Mouse (Mus musculus) heart, postnatal 0 days (tissue): ENCODE measurements around the gene Itpr1. TPM values are rescaled to one million over a fixed set of nuclear protein-coding genes. Genes with fewer than 3 reads are reported as not detected.

Source experiments
- ATAC-seq: fragments of 200-750 bp; cut with Nextera tagmentation; 2 replicates; pipeline ENCODE4 v1.8.0; 2017; ENCODE audit warnings: low read depth, moderate number of reproducible peaks, moderate library complexity; ENCODE audit not compliant: insufficient read depth
- DNase-seq: peaks from one replicate; pipeline ENCODE4 v3.0.0-alpha.2; 2016; ENCODE audit warnings: low spot score
- H3K27ac ChIP-seq: fragments of 300-500 bp; sonication (generic); 2 replicates; pipeline ENCODE4 v1.5.1; 2014; ENCODE audit warnings: low read depth, mild to moderate bottlenecking
- H3K27me3 ChIP-seq: fragments of 300-500 bp; sonication (generic); 2 replicates; pipeline ENCODE4 v1.6.1; 2014; ENCODE audit warnings: low read length, mixed read lengths; ENCODE audit not compliant: control insufficient read depth, insufficient read depth
- H3K36me3 ChIP-seq: fragments of 300-500 bp; sonication (generic); replicated peaks from 2 replicates; pipeline ENCODE4 v1.6.1; 2014; ENCODE audit warnings: low read length, mixed read lengths; ENCODE audit not compliant: control insufficient read depth, insufficient read depth
- H3K4me1 ChIP-seq: fragments of 300-500 bp; sonication (generic); 2 replicates; pipeline ENCODE4 v1.6.1; 2014; ENCODE audit warnings: antibody characterized with exemption; ENCODE audit not compliant: control insufficient read depth, insufficient read depth
- H3K4me2 ChIP-seq: fragments of 300-500 bp; sonication (generic); 2 replicates; pipeline ENCODE4 v1.6.1; 2014; ENCODE audit warnings: low read depth, mild to moderate bottlenecking, low read length, moderate library complexity
- H3K4me3 ChIP-seq: fragments of 300-500 bp; sonication (generic); 2 replicates; pipeline ENCODE4 v1.5.1; 2014; ENCODE audit warnings: low read depth, low read length
- H3K9ac ChIP-seq: fragments of 300-500 bp; sonication (generic); replicated peaks from 2 replicates; pipeline ENCODE4 v1.6.1; 2014; ENCODE audit warnings: low read depth, low read length, mixed read lengths
- H3K9me3 ChIP-seq: fragments of 300-500 bp; sonication (generic); replicated peaks from 2 replicates; pipeline ENCODE4 v1.6.1; 2016; ENCODE audit warnings: low read length; ENCODE audit not compliant: control insufficient read depth
- CTCF ChIP-seq: IDR thresholded peaks from 2 replicates; pipeline ENCODE4 v1.5.1; 2016; ENCODE audit warnings: antibody characterized with exemption, control low read depth, low read depth
- EP300 ChIP-seq: IDR thresholded peaks from 2 replicates; pipeline ENCODE4 v1.6.1; 2016; ENCODE audit warnings: antibody characterized with exemption, low read depth
- WGBS: fragments of 180-500 bp; shearing (Covaris S2); extraction: QIAGEN DNeasy Blood & Tissue Kit; methylation state at CpG from one replicate; pipeline ENCODE4 v1.1.7; 2014; 5-methylcytosine and 5-hydroxymethylcytosine counted together
- polyA plus RNA-seq: library from polyadenylated mRNA; unstranded; fragments of >200 nt; fragmentation: Nextera tagmentation; extraction: Ambion mirVana; gene quantifications from 2 replicates; pipeline ENCODE4 v1.2.1, GENCODE M21; 2015
- total RNA-seq: library from RNA; depleted of rRNA; stranded (reverse); fragments of >200 nt; gene quantifications from 2 replicates; pipeline ENCODE4 v1.2.3, GENCODE M21; 2014; ENCODE audit warnings: low replicate concordance

Gene Itpr1
- total and polyA plus RNA-seq, 2 experiments from 2014 or later: 7.1 to 22.2 TPM

DNA sequence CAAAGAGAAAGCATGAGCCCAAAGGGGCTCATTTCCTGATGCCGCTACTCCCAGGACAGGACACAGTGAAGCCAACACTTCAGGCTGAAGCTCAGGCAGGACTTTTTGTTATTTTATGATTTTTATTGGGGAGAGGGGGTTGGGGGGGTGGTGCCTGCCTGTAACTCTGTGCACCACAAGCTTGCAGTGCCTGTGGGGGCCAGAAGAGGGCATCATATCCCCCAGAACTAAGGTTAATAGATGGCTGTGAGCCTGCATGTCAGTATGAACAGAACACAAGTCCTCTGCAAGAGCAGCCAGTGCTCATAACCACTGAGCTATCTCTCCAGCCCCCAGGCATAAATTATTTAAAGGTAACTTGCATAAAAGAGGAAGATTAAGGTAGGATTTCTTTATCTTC, 40.7 kb upstream of the Itpr1 start:
- Histone ChIP-seq H3K9me3 (no peaks in the 10 kb centered on the region), H3K27ac (no peak overlapping the region), H3K27me3 (no peaks in the 10 kb centered on the region), H3K4me3 (no peak overlapping the region), H3K36me3 (peaks cover 15% of the 10 kb centered on the region), H3K9ac (no peak overlapping the region), H3K4me2 (no peak overlapping the region), H3K4me1 (no peaks in the 10 kb centered on the region)
- 97% methylated on average over 1 of the region's 1 CpGs for WGBS
- TF ChIP-seq EP300 (no peak), CTCF (no peak)
- no peak for DNase-seq
- ATAC-seq: no peak

DNA sequence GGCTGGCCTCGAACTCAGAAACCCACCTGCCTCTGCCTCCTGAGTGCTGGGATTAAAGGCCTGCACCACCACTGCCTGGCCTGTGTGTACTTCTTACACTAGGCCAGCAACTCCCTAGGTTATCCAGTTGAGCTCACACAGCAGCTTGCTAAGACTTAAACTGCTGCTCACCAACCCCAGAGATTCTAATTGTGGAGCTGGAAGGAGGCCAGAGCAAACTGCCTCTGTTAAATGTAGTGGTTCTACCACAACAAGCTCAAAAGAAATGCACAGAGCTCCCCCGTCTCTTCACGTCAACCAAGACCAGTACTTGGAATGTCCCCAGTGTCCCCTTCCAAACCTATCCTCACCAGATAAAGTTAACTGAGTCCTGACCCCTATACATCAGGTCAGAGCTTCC, 38.7 kb upstream of the Itpr1 start:
- Histone ChIP-seq H3K9me3 (no peaks in the 10 kb centered on the region), H3K4me1 (no peaks in the 10 kb centered on the region), H3K4me3 (no peak overlapping the region), H3K27me3 (no peaks in the 10 kb centered on the region), H3K4me2 (no peak overlapping the region), H3K36me3 (peaks cover 15% of the 10 kb centered on the region), H3K27ac (no peak overlapping the region), H3K9ac (no peak overlapping the region)
- TF ChIP-seq EP300 (no peak), CTCF (no peak)
- 56% methylated on average over 3 of the region's 3 CpGs for WGBS
- DNase-seq (no peak), ATAC-seq (no peak)

DNA sequence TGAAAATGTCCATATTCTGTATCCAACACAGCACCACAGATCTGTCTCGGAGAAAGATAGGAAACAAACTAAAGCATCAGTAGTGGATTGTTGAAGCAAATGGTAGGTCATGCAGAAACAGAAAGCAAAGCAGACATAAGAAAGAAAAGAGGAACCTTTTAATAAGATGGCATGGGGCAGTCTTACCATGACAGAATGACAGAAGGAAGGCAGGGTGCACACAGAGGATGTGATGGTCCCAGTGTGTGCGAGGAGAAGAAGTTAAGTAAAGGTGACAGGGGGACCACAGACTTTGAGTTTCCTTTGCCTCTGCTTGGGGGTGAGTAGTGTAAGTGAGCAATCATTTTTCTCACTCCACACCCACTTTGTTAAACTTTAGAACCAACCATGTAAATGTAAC, 33.8 kb upstream of the Itpr1 start:
- no peak for TF ChIP-seq CTCF
- TF ChIP-seq EP300: no peak
- Histone ChIP-seq H3K27me3 (no peaks in the 10 kb centered on the region), H3K4me3 (no peak overlapping the region), H3K27ac (no peak overlapping the region), H3K4me2 (no peak overlapping the region), H3K4me1 (no peaks in the 10 kb centered on the region), H3K9ac (no peak overlapping the region), H3K9me3 (no peaks in the 10 kb centered on the region), H3K36me3 (no peaks in the 10 kb centered on the region)
- WGBS: 83% methylated on average over 2 of the region's 2 CpGs
- ATAC-seq: no peak
- DNase-seq: no peak

DNA sequence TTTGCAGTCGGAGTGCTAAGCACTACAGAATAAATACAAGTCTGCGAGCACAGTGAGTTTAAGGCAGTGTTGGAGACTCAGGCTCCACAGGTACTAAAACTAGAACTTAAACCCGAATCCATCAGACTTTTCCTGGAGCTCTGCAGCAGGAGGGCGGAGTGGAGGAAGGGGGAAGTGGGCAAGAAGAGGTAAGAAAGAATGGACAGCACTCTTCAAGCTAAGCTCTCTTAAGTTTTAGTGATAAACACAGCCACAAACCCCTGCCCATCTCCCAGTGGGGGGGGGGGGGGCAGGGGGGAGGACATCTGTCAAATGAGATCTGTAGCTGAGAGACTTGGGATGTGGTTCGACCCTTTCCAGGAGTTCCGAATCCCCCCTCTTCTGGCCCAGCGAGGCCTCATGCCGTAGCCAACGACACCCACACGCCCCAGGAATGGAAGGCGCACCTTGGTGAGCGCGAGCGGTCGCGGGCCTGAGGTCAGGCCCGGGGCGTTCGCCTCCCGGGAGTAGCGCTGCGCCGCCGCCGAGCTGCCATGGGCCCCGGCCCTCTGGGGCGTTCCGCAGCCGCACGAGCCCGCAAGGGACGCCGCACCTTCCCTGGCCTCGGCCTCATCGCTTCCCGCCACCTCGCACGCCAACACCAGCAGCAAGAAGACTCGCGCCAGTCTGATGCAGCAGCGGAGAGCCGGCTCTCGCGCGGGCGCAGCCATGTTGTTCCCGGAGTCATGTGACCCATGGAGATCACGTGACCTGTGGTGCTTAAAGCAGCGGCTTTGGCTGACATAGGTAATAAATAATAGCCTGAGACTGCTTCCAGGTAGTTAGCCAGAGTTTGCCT, 27.8 kb upstream of the Itpr1 start, which contains the start of gene Sumf1:
Gene Sumf1 (minus strand): TSS at position 736 of the 838 bp plus-strand sequence.
- DNase-seq: peak; percentile 90
- Histone ChIP-seq H3K27me3 (no peaks in the 10 kb centered on the region), H3K4me3 (peak within 1 kb of the TSS; percentile 82), H3K4me1 (0 out of 2 replicates have a peak, but pooled peaks cover 4% of the 10 kb centered on the region), H3K9ac (peak within 1 kb of the TSS; percentile 61), H3K9me3 (no peaks in the 10 kb centered on the region), H3K36me3 (no peaks in the 10 kb centered on the region), H3K27ac (peak within 1 kb of the TSS; percentile 9; the same call in 1 of the 2 replicates), H3K4me2 (peak within 1 kb of the TSS; percentile 76)
- peak; percentile 92 for ATAC-seq
- no peak for TF ChIP-seq CTCF
- TF ChIP-seq EP300: no peak; the same call in 1 of the 2 replicates
- WGBS: 4% methylated on average over 49 of the region's 49 CpGs

DNA sequence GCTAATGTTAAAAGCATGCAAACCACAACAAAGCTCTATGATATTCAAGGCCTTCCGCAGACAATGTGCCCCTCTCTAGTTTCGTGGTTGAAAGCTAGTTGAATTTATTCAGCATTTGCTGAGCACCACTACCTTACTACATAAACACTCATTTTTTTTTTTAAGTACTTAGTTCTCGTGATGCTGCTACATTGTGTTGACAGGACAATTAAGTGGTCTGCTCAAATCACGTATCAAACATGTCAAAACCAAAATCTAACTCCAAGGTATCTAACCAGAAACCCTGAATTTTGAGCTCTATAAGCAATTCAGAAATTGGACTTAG, 27.2 kb upstream of the Itpr1 start:
- H3K27me3 ChIP-seq: no peaks in the 10 kb centered on the region
- DNase-seq: no peak
- peak overlapping the region; percentile 61 for H3K9ac ChIP-seq
- 8% methylated on average over 4 of the region's 4 CpGs for WGBS
- H3K4me3 ChIP-seq: peak overlapping the region; percentile 82
- peak overlapping the region; percentile 76 for H3K4me2 ChIP-seq
- no peaks in the 10 kb centered on the region for H3K36me3 ChIP-seq
- H3K9me3 ChIP-seq: no peaks in the 10 kb centered on the region
- 0 out of 2 replicates have a peak, but pooled peaks have one; percentile 3 for ATAC-seq
- H3K4me1 ChIP-seq: 0 out of 2 replicates have a peak, but pooled peaks cover 4% of the 10 kb centered on the region
- TF ChIP-seq CTCF: no peak
- no peak for TF ChIP-seq EP300
- no peak overlapping the region; the same call in 1 of the 2 replicates for H3K27ac ChIP-seq
